Mouse (Mus musculus): ENCODE data around the gene Nf1.

Nf1 gene

DNA sequence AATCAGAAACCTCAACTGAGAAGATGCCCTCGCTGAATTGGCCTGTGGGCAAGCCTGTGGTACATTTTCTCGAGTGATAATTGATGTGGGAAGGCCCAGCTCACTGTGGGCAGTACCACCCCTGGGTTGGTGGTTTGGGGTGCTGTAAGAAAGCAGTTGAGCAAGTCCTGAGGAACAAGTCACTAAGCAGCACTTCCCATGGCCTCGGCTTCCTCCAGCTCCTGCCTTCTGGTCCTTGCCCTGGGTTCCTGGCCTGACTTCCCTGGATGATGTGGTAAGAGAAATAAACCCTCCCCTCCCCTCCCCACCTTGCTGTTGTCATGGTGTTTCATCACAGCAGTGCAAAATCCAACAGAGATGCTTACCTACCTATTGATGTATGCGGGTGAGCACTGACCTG lies 11.4 kb upstream of the Nf1 start:
- DNase-seq (ENCODE audit: low read depth, low spot score), result no peak

DNA sequence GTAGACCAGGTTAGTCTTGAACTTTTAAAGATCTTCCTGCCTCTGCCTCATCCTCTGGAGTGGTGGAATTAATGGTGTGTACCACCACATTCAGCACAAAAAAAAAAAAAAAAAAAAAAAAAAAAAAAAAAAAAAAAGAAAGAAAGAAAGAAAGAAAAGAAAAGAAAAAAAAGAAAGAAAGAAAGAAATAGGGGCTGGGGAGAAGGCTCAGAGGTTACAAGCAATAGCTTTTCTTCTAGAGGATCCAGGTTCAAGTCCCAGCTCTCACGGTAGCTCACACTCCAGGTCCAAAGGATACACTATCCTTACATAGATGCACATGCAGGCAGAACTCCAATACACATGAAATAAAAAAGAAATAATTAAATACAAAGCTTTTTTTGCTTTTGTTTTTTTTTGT lies 9.9 kb upstream of the Nf1 start:
- no peak for DNase-seq (ENCODE audit: low read depth, low spot score)

DNA sequence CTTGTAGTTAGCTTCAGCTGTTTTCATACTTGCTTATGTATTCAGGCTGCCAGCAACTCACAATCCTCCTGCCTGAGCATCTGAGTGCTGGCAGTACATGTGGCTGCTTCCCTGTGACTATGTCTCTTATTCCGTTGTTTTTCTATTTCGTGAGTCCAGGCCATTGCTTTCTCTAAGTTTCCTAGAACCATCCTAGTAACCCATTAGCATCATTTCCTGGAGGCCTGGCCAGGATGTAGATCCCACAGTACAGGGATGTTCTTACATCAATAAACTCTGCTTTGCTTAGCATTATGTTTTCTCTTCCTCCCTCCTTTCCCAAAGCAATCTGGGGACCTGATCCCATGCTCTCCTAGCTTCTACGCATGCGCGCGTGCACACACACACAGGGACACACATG lies 4.4 kb upstream of the Nf1 start:
- DNase-seq (ENCODE audit: low read depth, low spot score), result no peak

DNA sequence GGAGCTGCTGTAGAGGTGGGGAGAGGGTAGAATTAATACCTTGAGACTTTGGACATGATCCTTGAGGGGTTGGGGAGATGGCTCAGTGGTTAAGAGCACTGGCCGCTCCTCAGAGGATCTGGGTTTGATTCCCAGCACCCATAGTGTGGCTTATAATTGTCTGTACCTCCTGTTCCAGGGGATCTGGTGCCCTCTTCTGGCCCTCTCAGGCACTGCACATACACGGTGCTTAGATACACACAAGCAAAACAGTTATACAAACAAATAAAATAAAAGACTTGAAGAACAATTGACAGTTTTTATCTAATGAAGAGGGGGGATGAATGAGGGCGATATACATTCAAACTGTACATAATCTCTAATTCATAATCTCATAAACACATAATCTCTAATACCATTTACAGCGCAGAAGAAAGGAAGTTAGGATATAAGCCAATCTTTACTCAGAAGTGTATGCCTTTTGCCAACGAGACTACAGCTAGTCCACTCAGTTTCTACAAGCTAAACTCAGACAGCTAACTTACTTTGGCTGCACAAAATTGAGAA lies 2.7 kb upstream of the Nf1 start:
- DNase-seq (ENCODE audit: low read depth, low spot score), result peak; percentile 71

DNA sequence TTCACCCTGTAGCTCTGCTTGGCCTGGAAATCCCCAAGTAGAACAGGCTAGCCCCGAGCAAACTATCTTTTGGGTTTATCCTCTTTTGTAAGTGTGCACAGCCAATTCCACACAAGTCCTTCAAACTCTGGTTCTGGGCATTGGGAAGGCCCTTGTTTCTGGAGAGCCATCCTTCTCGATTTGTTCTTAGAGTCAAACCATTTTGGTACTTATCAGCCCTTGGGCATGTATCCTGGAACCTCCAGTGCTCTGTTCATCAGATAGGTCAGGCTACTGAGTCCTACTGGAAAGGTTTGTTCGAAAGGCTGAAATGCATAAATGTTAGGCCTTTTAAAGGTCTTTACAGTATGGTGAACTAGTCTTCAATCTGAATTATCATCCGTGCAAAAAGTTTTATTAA lies 872 bp upstream of the Nf1 start:
- peak; percentile 18 for DNase-seq (ENCODE audit: low read depth, low spot score)

DNA sequence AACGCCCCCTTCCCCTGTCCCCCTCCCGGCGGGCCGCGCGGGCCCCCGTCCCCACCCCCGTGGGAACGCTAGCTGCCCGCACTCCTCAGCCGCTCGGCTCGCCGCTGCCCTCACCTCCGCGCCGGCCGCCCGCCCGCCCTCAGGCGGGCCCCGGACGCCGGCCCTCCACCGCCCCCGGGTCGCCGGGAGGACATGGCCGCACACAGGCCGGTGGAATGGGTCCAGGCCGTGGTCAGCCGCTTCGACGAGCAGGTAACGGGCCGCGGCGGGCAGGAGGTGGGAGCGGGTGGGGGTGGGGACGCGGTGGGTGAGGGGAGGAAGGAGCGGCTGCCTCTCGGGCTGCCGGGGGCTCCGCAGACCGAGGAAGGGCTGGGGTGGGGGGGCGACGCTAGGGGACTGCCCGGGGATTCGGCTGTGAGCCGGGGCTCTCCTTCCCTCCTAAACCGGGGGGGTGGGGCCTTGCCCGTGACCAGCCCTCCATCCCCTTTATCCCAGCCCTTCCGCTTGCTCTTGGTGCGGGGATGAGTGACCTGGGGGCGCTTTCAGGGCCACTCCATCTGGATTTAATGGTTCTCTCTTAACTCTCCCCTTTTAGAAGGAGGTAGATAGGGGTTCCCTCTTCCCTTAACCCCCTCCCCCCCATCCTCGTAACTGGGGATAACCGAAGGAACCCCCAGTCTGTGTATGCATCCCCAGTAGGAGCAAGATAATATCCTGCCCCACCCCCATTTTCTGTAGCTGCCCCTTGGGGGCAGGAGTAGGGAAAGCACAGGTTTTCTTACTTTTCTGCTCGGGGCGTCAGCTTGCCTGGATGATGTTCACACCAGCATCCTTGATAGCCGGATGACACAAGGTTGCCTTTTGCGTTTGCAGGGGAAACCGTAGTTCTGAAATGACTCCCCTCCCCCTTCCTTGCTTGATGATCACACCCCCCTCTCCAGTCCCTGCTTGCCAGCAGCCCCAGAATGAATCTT lies 602 bp downstream of the Nf1 start:
- DNase-seq (ENCODE audit: low read depth, low spot score), result peak; percentile 58

DNA sequence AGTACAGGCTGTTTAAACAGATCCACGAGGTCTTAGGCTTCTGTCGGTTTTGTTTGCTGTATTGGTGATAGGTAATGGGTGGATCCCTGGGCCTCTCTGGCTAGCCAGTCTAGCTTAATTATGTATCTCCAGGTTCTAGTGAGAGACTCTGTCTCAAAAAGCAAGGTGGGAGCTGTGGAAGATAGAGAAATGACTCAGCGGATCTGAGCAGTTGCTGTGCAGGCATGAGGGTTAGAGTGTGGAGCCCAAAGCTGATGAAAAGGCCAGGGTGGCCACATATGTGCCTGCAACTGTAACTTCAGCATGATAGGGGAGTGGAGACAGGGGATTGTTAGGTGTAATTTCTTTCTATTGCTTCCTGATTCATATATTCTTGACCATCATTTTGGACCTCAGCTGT lies 17.5 kb downstream of the Nf1 start:
- DNase-seq (ENCODE audit: low read depth, low spot score), result no peak

DNA sequence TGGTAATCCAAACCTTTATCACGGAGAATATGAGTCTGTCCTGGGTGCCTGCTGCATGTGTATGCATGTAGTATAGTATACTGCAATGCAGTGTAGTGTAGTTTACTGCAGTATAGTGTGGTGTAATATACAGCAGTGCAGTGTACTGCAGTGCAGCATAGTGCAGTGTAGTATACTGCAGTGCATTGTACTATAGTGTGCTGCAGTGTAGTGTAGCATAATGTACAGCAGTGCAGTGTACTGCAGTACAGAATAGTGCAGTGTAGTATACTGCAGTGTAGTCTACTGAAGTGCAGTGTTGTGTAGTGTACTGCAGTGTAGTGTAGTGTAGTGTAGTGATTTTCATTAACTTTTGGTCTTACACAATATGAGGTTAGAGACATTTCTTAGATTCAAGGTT lies 17.9 kb downstream of the Nf1 start:
- no peak for DNase-seq (ENCODE audit: low read depth, low spot score)

DNA sequence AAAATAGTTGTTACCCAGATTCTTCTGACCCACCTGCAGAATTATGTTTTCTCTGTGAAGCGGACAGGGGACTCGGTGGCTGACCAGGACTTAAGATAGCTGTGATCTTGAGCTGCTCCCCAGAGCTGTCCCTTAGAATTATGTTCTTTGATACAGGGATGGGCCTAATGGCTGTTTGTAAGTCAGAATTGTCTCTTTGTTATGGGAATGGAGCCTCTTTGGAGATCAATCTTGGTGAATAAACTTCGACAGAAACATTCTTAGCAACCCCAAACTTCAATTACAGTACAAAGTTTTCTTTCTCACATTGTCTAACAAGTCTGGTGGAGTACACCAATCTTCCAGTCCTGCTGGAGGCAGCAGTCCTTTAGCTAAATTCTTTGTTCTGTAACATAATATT lies 25.5 kb downstream of the Nf1 start:
- no peak for DNase-seq (ENCODE audit: low read depth, low spot score)

DNA sequence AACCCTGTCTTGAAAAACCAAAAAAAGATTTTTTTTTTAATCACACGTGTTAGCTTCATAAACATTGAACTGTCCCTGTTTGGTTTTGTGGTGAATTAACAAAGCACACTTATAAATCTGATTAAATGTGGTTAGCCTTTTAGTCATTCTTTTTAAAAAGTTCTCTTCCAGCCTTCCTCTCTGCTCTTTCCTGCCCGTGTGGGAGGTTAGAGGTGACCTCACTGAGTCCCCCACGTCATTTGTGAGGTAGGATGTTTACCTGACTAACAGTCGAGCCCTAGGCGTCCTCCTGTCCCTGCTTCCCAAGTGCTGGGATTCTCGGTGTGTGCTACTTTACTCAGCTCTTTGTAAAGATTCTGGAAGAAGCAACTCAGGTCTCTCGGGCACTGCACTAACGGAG lies 26.8 kb downstream of the Nf1 start:
- peak; percentile 42 for DNase-seq (ENCODE audit: low read depth, low spot score)

DNA sequence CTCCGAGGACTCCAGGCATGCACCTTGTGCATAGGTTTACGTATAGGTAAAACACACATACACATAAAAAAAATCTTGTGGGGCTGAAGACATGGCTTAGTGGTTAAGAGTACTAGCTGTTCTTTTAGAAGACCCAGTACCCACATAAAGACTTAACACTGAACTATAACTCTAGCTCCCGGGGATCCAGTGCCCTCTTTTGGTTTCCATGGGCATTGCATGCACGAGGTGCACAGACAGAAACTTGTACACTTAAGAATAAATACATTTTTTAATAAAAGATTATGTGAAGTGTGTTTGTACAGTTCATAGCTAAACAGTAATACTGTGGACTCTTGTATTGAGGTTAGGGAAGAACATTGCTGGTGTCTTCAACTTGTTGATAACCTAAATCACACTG lies 33.5 kb downstream of the Nf1 start:
- peak; percentile 8 for DNase-seq (ENCODE audit: low read depth, low spot score)

DNA sequence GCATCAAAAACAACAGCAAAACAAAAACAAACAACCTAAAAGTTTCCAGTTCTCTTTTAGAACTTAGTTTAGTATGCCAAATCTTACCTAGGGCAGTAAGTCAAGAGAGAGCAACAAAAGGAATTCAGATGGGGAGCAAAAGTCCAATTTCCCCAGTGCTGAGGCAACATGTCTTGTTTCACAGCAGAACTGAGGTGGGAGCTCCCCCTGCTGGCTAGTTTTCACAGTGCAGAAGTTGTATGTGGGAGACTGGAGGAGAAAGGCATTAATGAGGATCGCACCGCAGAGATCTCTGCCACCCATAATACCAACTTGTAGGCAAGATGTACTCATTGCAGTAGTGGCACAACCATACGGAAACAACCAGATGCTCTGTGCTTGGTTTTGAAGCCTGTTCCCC lies 58.8 kb downstream of the Nf1 start:
- DNase-seq (ENCODE audit: low read depth, low spot score), result peak; percentile 91

DNA sequence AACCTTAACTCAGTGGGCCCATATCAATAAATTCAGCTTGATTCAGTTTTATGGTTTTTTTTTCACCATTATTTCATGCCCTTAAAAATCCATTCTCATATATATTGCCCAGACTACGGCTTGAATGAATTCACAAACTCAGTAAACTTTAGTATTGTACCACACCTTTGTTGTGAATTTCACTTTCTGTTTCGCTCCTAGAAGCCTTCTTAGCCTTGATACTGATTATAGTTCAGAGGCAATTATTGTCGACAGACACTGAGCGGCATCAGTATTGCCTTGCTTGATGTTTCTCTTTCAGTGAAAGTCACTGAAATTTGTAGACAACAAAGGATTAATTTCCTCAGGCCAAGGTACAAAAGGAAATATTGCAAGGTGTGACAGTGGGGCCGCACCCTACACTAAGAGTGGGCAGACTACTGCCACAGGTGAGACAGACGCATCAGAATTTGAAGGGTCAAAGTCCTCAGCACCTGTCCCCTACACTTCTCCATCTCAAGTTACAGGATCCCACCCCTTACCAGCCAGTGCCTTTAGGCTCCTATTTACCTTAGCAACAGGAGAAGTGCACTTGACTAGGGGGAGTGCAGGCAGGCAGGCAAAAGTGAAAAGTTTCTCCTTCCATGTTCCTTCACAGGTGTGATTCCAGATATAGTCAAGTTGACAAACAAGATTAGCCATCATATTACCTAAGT lies 64.3 kb downstream of the Nf1 start:
- DNase-seq (ENCODE audit: low read depth, low spot score), result peak; percentile 40

DNA sequence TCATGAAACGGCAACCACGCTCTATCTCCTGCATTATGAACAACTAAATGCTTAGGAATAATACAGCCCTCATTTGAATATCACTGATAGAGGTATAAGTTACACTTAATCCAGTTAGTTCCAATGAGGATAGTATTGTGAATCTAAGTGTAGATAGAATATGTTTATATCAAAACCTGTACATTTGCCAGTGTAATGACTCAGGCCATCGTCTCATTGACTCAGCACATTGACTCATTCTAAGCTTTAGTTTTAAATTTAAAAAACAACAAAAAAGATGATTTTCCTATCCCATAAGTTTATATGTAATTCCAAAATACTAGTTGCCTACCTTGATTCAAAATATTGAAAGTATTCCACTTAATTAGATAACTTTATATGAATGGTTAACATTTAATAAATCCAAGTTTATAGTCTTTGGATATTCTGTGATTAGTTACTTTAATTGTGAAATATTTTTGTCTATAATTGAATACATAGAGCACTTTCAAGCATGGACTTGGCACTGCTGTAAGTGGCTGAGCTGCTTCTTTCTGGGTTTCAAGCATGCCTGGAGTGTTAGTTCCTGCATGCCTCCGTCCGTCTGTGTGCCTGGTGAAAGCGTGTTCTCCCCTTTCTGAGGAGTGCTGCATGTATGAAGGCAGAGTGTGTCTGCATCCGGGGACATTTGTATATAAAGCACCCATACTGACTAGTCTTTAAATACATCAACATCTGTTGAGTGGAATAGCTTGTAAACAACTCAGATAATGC lies 74.4 kb downstream of the Nf1 start:
- no peak for DNase-seq (ENCODE audit: low read depth, low spot score)

DNA sequence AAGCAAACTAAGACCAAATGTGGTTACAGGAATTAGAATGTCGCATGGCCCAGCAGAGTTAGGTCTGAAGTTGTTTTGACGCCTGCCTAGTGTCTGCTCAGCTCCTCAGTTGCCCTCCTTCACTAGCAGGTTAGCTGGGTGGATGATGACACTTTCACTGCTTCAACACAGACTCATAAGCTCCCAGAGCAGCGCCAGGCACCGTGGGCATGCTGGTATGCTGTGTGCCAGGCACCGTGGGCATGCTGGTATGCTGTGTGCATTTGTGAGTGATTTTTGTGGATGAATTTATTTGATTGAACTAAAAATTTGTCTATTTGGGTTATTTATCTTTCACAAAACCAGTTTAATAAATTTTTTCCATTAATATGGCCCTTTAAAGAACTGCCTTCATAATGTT lies 83.0 kb downstream of the Nf1 start:
- DNase-seq (ENCODE audit: low read depth, low spot score), result no peak

DNA sequence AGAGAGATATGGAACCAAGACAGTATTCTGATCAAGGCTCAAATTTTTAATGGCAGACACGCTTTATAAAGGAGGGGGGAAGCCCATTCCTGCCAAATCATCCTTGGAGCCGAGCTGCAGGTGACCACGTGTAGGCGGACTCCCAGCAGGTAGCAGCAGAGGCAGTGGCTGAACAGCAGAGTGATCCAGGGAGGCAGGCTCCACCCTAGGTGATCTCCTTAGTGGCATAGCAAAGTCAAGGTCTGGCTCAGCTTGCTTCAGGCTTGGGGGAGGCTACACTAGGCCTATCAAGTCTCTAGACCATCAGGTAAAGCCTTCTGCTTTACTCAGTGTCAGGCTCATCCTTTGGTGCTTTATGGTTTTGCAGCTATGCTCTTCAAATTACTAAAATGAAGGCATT lies 87.1 kb downstream of the Nf1 start:
- no peak for DNase-seq (ENCODE audit: low read depth, low spot score)

DNA sequence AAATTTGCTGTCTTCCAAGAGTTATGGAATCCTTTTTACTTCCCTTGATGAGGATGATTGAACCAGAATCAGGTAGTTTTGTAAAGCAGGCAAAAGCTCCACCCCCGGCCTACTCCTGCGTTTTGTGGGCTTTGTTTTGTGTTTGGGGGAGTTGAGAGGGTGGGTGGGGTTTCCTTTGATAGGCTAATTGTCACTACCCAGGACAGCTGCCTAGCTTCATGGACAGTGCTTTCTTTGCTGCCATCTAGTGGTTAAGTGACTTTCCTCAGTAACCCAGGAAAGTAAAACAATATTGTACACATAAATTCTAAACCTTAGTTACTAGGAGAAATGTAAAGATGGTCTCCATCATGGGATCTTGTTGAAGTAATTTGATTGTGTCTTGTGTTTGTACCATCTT lies 88.1 kb downstream of the Nf1 start:
- peak; percentile 71 for DNase-seq (ENCODE audit: low read depth, low spot score)

DNA sequence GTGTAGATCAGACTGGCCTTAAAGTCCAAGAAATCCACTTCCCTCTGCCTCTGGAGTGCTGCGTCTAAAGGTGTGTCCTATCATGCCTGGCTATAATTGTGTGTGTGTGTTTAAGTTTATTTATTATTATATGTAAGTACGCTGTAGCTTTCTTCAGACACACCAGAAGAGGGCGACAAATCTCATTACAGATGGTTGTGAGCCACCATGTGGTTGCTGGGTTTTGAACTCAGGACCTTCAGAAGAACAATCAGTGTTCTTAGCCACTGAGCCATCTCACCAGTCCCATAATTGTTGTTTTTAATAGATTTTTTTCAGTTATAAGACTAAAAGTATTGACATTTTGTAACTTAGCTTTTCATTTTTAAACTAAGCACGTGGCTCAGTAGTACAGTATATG lies 95.8 kb downstream of the Nf1 start:
- no peak for DNase-seq (ENCODE audit: low read depth, low spot score)

DNA sequence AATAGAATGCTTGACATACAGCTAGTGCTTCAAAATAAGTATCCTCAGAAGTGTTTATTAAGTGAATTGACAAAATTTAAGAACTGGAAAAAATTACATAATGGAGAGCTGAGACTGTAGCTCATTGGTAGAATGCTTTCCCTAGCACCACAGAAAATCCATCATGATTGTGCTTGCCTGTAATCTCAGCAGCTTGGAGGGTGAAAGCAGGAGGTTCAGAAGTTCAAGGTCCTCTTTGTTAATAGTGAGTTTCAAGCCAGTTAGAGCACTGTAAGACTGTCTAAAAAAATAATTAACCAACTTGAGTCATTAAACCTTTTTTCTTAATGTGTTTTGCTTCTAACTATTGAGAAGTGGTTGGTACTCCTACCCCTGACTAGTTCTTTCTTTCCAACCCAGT lies 108.9 kb downstream of the Nf1 start:
- no peak for DNase-seq (ENCODE audit: low read depth, low spot score)

DNA sequence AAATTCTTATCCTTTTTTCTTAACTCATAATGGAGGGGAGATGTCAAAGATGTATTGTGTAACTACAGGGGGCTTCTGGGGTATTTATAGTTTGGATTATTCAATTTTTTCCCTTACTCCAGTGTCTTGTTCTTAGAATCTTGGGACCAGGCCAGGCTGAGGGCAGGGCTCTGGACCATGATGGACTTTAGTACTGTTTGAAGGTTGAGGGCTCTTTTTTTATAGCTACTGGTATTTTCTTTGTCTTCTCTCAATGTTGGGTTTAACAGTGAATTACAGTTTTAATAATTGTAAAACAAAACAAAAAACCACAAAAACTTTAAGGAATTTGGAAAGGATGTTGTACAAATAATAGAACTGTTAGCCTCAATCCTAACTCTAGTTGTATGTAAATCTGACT lies 113.5 kb downstream of the Nf1 start:
- no peak for DNase-seq (ENCODE audit: low read depth, low spot score)

DNA sequence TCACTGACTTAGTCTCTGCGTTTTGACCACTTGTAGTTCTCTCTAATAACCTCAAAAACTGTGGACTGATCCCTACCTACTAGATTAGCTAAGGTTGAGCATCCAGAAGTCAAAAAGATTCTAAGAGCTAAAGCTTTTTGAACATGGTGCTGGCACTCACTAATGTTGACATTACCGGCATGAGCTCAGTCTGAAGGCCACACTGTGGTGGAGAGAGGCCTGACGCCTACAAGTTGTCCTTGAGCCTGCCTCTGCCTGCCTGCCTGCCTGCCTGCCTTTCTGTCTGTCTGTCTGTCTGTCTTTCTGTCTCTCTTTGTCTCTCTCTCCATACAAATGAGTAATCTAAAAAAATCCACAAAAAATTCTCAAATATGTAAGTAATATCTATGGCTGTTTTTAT lies 118.4 kb downstream of the Nf1 start:
- DNase-seq (ENCODE audit: low read depth, low spot score), result no peak

DNA sequence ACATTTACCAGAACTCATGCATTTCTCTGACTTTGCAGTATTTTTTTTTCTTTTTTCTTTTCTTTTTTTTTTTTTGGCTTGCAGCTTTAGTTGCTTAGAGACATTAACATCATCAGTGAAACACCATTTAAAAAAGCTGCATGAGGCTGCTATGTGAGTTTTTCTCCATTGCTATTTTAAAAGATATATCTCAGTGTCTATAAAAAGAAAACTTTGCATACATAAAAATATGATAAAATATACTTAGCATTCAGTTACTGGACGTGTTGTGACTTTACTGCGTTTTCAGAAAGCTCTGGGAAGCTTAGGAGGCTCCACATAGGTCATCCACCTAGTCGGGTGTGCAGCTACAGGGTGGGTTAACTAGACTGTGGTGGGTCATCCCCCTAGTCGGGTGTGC lies 120.4 kb downstream of the Nf1 start:
- DNase-seq (ENCODE audit: low read depth, low spot score), result no peak
